Mouse (Mus musculus) kidney, adult 8-10 months (tissue): ENCODE measurements around the gene Rgs14.

Experiments used
- DNase-seq, 2 experiments: peaks; one replicate each; pipeline ENCODE4 v3.0.0; 2022

Gene Rgs14

DNA sequence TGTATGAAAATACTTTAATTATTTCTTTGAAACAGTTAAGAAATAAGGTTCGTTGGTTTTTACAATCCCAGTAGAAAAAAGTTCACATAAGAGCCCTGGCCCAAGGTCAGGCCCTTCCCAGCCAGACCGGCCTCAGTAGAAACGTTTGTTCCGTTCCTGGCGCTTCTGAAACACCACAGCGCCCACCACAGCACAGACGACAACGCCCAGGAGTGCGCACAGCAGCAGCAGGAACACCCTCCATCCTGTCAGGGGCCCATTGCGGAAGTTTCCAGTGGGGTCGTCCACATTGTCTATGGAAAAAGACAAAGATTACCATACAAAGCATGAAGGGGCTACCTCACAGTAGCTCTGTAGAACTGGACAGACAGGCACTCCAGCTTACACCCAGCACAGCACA lies 22.8 kb upstream of the Rgs14 start:
- DNase-seq: no peak

DNA sequence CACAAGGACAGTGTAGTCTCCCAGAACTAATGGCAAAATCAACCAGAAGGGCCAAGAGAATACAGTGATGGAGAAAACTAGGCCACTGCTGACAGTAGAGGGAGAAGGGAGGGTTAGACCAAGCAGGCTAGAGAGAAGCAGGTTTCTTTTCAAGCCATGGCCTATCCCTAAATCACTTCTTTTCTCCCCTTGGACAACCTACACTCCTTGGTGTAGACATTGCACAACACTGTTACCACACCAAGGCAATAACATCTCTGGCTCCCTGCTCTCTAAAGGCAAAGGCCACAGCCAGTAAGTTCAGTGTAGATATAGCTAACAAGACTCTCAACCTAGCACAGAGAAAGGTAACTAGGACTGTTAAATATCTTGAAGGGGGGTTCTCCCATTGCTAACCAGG lies 8.4 kb upstream of the Rgs14 start:
- no peak for DNase-seq

DNA sequence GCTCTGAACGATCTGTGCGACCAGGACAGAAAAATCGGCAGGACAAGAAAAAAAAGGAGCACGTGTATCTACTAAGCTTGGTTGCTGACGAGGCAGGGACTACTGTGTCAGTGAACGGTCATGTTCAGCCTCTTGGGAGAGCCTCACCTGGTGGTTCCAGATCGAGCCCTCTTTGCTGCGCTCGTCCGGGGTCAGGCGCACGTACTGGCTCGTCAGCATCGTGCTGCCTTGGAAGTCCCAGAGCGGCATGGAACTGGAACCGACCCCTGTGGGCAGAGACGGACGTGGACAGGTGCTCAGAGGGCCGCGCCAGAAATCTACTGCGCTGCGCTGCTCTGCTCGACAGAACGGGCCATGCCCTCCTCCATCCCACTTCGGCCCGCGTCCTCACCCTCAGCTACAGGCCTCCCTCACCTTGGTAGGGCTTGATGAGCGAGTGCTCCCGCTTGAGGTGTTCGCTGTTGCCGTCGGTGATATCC lies 7.5 kb upstream of the Rgs14 start:
- peak; percentile 29 to 30 for DNase-seq

DNA sequence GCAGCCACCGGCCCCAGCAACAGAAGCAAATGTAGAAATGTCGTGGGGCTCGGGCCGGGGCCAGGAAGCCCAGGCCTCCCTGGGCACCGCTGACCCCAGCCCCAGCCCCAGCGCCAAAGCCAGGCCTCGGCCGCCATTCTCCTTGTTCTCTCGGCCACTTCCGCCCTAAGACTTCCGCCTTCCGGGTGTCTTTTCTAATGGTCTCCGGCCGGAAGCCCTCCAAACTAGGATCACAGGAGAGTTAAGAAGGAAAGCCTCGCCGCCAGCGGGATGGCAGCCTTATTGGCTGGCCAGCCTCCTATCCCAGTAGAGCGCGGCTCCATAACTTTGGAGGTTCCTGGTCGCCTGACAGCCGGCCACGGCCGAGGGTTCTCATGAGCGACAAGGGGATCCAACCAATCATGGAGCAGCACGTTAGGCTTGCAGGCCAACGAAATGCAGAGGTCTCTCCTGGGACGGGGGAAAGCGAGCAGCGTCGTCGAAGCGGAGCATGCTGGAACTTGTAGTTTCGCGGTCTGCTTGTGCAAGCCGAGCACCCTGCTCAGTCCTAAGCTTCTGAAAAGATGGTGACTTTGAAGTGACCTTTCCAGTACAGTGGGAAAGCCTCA lies 7.0 kb upstream of the Rgs14 start, which contains the start of gene Lman2:
TSS of gene Lman2 (minus strand) at position 331 of the 608 bp plus-strand sequence.
- peak; percentile 98 to 99 for DNase-seq

DNA sequence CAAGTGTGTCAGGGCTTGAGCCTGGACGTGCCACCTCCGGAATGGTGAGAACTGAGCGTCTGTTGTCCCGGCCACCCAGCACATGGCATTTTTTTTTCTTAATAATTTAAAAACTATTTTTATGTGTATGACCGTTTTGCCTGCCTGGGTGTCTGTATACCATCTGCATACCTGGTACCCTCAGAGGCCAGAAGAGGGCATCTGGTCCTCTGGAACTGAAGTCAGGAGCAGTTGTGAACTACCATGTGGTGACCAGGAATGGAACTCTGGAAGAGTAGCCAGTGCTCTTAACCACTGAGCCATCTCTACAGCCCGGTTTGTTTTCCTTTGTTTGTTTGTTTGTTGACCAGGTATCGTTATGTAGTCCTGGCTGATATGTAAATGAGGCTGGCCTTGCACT lies 1.1 kb upstream of the Rgs14 start:
- DNase-seq: peak in 1 of 2 experiments; percentile 45

DNA sequence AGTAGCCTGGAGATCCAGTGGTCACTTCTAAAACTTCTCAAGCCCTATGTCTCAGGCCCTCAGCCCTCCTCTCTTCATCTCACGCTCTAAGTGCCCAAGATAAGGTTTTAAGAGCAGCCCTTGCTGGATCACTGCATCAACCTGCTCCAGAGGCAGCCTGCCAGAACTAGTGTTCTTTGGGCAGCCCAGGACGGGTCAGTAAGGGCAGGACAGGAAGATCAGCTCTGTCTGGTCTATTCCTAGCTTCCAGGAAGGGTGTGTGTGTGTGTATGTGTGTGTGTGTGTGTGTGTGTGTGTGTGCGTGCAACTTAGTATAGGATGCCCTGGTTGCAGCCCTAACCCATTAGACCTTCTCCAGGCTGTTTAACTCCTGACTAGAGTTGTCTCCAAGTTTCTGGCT lies 702 bp downstream of the Rgs14 start:
- DNase-seq: peak; percentile 58 to 68

DNA sequence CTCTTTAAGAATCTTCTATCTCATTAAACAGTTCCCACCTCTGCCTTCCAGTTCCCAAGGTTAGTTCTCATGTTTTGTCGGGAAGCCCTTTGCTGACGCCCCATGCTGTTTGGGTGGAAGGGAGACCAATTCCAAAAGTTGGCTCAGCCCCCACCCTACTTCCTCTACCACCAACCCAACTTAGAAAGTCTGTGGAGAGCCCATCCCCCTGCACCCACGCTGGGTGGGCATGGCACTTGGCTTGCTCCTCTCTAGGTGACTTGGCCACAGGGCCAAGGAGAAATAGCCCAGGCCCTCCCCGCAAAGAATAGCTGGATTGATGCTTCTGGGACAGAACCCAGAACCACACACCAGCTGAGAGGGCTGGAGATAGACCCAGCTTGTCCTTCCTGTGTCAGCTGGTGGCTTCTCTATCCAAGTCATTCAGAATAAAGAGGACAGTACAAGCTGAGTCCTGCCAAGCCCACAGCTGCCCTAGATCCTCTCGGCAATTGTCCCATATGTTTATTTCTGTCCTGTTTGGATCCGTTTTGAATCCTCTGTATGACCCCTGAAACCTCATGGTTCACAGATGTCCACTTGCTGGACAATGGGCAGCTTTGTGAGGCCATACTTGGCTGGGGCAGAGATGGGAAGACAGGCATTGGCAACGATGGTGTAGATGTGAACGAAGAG lies 1.6 kb downstream of the Rgs14 start:
- DNase-seq: no peak

DNA sequence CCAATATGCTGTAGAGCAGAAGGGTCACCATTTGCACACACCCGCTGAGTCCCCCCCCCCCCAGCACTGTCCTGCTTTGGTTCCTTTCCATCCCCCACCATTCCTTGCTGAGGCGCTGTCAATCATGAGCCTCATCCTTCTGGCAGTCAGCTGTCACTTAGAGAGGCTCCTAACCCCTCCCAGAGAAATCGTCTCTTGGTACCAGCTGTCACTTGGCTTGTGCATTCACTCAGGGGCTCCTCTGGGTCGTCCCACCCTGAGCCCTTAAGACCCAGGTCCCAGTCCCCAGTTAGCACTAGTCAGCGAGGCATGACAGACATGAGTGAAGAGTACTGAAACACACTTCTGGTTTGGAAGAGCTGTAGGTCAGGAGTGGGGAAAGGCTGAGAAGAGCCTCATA lies 2.2 kb downstream of the Rgs14 start:
- DNase-seq: no peak

DNA sequence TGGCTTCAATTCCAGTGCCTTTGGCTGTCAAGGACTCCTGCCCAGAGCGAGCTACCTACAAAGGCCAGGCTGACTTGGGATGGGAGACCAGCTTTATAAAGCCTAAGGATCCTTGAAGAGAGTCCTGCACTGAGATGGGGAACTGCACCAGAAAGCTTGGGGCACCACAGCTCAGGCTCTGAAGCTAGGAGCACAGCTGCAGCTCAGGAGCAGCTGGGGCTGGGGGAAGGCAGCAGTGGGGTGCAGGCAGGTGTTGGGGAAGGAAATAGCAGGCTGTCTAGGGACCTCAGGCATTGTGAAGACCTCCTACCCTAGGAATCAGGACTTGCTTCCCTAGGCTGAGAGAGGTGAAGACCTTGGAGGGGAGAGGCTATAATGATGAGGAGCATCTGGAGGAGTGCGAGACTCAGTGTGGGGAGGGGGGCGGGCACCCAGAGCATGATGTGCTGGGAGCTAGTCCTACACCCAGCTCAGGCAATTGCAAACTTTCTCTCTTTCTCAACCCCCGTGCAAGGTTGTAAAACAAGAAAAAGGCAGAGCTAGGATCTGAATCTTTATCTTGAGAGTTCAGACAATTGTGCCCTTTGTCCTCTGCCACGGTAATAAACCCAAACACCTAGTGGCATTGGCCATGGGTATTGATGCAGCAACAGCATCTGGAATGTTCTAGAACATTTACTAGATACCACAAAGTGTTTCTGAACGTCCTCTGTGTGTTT lies 4.8 kb downstream of the Rgs14 start:
- DNase-seq: no peak

DNA sequence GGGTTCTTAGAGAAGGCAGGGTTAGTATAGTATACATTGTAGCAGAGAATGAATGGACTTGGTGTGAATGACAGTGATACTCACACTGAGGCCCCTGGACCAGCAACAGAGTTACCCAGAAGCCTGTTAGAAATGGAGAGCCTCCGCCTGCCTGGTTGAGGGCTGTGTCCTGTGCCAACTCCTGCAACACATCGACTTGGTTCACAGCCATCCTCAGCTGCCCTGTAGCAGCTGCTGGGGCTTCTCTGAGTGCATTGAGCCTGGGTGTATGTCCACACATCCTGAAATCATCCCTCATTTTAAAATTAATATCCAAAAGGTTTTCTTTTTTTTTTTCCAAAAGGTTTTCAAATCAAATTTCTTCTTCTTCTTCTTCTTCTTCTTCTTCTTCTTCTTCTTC lies 6.3 kb downstream of the Rgs14 start:
- DNase-seq: no peak

DNA sequence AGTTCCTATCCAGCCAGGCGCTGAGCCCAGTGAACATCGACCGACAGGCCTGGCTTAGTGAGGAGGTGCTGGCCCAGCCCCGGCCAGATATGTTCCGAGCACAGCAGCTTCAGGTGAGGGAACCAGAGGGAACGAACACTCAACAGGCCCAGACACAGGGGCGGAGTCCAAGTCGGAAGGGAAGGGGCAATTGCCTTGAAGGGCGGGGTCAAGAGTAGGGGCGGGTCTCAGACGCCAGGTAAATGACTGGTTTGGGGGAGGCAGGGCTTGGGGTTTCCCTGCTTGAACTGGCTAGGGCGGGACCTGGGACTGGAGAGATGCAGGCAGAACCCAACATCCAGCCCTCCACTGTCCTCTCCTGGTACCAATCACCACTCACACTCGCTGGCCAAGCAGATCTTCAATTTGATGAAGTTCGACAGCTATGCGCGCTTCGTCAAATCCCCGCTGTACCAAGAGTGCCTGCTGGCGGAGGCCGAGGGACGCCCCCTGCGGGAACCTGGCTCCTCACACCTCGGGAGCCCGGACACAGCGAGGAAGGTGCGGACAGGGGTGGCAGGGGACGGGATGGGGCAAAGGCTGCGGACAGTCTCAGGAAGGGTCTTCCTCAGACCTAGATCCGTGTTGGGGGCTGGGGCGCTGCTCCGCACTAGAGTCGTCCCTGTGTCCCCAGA lies 9.5 kb downstream of the Rgs14 start:
- peak; percentile 17 to 32 for DNase-seq

DNA sequence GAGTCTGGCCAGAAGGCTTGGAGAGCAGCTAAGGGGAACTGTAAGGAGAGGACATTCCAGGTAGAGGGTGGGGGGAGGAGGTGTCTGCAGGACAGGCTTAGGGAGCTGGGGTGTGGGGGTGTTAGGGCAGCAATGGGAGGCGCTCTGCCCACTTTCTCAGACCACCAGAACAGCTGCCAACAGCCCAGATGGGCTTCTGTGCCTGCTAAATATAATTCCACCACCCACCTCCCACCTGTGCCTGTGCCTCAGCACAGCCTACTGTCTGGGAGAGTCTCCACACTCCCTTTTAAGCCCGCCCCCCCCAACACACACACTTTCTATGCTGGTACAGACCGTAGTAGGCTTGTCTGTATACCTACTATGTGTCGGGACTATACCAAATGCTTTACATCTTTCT lies 12.3 kb downstream of the Rgs14 start:
- no peak for DNase-seq

DNA sequence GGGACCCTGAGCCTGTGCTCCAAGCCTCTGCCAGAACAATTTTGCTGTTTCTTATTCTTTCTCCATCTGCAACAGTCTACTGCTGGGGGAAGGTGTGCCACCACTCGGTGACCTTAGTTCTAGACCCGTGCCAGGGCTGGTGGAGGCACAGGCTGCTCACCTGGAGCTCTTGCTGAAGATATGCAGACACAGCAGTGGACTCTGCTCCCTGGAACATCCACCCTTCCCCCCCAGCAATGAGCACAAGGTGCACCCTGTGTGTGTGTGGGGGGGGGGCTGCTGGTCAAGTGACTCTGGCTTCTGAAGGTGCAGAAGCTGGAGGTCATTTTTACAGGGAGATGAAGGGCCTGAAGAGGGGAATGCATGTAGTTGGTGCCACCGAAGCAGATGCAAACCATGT lies 21.1 kb downstream of the Rgs14 start:
- peak; percentile 91 to 93 for DNase-seq

DNA sequence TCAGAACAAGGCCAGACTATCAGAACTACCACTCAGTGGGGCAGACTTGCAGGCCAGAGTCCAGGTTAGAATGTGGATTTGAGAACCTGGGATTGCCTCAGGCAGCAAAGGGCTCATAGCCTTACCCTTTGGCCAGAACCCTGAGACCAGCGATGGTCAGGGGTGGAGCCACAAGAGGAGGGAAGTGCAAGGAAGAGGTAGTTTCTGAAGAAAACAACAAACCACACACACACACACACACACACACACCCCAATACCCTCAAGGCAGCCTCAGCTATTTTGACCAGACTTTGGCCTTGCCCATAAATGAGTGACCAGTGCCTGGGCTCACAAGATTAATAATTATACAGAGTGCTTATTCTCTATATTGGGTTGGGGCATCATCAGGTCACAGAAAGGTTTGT lies 22.1 kb downstream of the Rgs14 start:
- DNase-seq: peak; percentile 90 to 94

DNA sequence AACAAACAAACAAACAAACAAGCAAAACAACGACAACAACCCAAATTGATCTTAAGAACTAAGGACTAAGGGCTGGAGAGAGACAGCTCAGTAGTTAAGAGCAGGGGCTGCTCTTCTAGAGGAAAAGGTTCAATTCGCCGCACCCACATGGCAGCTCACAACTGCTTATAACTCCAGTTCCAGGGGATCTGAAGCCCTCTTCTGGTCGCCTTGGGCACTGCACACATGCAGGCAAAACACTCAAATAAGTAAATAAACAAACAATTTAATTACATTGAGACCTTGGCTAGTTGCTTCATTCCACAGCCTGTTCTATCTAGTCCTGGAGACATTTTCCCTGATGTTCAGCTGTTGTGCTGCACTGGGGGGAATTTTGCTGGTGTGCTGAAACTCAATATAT lies 23.4 kb downstream of the Rgs14 start:
- DNase-seq: peak in 1 of 2 experiments; percentile 48

DNA sequence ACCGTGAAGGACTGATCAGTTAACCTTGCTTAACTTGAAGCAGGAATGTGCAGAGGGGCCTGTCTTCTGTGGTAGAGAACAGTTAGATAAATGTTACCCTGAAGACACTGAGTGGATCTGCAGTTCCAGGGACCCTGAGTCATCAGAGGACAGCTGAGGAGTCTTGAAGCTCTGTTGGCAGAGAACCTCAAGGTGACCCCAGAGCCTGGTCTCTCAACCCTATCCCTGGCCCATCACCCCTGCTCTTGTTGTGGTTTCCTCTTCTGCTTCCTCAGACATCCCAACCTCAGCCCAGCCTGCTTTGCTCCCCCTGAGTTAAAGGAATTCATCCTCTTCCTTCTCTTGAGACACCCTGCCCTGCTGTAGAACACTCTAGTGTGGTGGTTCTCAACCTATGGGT lies 28.6 kb downstream of the Rgs14 start, which contains the start of gene Slc34a1:
TSS of gene Slc34a1 (plus strand) at position 100 of the 400 bp plus-strand sequence.
- no peak for DNase-seq

DNA sequence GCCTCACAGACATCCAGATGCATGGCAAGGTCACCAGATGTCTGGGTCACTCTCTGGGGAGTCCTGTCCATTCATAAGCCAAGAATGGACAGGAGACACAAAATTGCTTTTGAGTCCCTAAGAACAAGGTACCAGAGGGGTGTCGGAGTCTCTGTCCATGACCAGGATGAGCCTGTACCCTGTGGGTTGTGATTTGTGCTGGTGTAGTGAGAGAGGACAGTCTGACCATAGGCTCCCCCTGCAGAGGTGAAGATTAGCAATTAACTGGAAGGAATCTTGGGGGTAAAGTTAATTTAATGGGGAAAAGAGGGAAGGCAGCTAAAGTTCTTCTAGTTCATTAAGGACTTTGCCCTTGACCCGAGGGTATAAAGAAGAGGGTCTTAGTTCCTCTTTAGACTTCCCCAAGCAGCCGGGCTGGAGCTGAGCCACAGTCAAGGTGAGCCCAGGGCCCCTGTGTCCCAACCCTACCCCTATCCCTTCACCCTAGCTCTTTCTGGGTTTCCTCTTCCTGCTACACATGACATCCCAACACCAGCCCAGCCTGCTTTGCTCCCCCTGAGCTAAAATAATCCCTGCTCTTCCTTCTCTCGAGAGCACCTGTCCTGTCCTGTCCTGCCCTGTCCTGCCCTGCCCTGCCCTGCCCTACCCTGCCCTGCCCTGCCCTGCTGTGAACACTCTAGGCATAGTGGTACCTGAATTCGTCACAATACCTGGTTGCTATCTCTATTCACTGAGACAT lies 29.9 kb downstream of the Rgs14 start:
- peak; percentile 84 to 87 for DNase-seq

DNA sequence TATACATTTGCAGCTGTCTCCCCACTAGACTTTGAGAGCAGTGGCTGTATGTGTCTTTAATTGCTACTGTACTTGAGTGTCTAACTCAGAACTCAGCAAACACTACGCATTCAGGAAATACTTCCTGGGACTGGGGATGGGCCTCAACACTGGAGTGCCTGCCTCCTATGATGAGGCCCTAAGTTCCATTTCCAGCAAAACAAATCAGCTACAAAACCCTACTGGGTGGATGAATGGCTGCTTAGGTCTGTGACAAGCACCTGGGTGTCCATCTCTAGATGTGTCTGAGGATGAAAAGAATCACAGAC lies 30.5 kb downstream of the Rgs14 start:
- DNase-seq: no peak

DNA sequence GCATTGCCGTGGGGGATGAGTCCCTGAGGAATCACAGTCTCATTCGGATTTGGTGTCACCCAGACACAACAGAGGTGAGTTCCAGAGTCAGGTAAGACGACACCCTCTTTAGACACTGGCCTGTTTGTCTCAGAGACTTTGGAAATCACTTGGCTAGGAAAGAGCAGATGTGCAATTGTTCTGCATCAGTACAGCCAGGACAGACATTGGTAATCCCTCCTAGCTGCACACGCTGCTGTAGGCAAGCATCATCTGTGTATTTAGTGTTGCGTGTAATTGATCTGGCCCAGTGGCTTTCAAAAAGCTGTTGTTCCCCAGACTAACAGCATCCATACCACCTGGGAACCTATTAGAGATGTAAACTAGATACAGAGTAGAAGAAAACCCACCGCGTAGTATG lies 33.7 kb downstream of the Rgs14 start:
- DNase-seq: no peak

DNA sequence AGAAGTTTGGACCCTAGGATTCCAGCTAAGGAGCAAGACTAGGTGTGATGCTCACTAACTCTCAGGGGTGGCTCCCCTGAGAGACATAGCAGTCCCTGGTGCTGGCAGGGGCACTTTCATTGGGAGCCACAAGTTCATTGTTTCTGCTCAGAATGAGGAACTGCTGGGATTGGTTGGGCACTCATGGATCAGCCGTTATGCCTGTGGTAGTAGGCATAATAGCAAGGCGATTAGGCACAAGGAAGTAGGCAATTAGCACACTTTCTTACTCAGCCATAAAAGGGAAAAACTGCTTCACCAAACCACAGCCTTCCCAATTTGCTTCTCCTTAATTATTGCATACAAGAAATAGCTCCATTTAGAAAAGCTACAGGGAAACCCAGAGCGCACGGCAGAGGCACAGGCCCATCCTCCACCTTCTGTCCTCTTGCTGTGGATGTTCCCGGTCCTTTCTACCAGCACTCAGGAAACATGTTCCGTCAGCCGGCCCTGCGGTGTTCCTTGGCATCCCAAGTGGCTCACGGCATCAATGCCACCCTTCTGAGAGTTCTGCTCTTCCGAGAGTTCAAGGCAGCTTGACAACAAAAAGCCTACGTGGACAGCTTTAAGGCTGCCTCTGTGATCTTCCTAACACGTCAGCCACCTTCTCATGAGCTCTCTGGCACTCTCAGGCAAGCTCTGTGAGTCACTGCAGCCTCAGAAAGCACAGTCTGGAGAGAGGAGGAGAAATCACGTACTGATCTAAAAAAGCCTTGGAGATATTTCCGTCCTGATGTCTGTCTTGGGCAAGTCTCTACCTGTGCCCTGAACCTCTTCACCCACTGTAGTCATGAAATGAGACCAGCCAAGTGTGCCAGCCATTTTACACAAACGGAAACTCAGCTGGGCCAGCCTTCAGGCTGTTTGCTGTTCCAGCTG lies 34.7 kb downstream of the Rgs14 start:
- DNase-seq: peak in 1 of 2 experiments; percentile 26
